Mouse (Mus musculus): ENCODE results near the gene B2m. TPM values are rescaled to one million over a fixed set of nuclear protein-coding genes. Genes with fewer than 3 reads are reported as not detected.
A peak's percentile ranks its signal among the peaks of the same experiment; 100 is the strongest.

Gene B2m
- polyA plus RNA-seq, 2 experiments from 2014 or later = 7,747 to 9,345 TPM

DNA sequence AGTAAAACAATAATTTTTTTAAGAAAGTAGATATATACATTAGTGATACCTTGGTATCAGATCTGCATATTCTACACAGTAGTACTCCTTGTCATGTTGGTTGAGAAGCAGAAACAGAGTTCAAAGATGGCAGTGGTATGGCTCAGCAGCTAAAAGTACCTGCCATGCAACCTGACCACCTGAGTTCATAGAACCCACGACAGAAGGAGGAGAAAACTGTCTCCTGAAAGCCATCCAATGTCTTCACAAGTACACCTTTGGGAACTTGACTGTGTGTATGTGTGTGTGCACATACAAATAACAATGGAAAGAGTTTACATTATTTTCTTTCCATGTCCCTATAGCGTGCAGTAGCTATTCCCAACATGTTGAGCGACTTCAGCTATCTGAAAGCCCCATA, 2.2 kb downstream of the B2m start:
- ATAC-seq = no peak

GRCm38 (mm10) chr2:122151221-122151620, 3.7 kb downstream of the B2m start:
- no peak for ATAC-seq

- no peak for ATAC-seq
Measured at GRCm38 (mm10) chr2:122152850-122153249, 5.4 kb downstream of the B2m start.

DNA sequence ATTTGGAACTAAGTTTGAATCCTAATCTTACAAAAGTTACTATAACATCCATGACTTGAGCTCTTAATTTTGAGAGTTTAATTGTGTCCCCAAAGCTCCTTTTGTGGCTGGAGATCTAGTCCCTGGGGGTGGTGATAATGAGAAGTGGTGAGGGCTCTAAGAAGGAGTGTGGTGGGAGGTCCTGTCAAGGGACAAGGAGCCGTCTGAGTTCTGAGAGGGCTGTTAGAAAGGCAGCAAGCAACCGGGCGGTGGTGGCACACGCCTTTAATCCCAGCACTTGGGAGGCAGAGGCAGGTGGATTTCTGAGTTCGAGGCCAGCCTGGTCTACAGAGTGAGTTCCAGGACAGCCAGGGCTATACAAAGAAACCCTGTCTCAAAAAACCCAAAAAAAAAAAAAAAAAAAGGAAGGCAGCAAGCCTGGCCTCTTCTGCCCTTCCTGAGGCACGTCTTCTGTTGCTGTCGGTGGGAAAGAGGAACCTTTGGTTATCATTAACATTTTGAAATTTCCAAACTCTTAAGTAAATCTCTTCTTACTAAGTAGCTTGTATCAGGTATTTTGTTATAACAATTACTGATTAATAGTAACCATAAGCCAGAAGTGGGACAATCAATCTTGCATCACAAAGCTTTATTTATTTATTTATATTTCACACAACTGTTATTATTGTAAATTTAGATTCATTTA, 6.3 kb downstream of the B2m start:
- ATAC-seq = no peak

DNA sequence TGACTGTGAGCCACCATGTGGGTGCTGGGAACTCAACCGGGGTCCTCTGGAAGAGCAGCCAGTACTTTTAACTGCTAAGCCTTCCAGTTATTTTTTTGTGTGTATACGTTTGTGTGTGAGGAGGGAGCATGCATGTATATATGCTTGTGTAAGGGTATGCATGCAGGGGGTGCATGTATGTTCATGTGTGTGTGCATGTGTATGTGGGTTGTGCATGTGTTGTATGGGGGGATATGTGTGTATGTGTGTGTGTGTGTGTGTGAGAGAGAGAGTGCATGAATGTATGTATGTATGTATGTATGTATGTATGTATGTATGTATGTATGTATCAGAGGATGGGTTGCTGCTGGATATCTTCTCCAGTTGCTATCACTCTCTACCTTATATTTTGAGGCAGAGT, 7.0 kb downstream of the B2m start:
- no peak for ATAC-seq

GRCm38 (mm10) chr2:122155292-122155691, 7.8 kb downstream of the B2m start:
- peak; percentile 1 for ATAC-seq

DNA sequence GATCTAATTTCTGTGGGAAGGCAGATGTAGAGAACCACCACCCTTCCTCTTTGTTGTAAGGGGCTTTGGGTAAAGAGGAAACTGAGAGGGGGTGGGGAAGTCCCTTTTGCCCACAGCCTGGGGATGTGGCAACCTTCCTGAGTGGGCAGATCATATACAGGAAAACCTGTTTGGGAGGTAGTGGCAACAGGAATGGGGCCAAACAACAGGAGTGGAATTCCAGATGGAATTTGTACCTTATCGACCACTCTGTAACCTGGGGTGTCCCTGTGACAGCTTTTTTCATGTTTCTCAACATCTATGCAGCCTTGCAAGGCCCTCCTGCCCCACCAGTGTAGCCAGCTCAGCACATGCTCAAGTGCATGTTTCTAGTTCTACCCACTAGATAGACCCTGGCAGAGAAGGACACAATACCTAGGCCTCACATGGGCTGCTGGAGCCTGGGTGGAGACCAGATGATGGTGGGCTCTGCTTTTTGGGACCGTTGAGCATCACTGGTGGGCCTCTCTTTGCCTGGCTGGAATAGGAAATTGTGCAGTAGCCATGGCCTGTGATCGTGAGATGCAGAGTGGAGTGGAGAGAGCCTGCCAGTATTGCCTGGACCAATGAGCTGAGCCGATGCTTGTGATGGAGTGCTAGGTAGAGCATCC, 8.7 kb downstream of the B2m start:
- peak; percentile 7 for ATAC-seq

DNA sequence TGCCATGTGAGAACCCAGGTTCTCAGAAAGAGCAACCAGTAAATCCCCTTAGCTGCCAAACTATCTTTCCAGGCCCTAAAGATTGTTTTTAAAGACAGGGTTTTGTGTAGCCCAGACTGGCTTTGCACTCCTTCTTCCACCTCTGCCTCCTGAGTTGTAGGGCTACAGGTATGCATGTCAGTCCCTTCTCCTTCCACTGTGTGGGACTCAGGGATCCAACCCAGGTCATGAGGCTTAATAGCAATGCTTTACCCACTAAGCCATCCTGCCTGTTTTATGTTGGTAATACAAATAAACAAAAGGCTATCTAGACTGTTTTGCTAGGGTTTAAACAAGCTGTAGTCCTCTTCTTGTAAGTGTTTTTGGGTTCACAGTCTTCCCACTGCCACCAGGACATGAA, 10.1 kb downstream of the B2m start:
- no peak for ATAC-seq

DNA sequence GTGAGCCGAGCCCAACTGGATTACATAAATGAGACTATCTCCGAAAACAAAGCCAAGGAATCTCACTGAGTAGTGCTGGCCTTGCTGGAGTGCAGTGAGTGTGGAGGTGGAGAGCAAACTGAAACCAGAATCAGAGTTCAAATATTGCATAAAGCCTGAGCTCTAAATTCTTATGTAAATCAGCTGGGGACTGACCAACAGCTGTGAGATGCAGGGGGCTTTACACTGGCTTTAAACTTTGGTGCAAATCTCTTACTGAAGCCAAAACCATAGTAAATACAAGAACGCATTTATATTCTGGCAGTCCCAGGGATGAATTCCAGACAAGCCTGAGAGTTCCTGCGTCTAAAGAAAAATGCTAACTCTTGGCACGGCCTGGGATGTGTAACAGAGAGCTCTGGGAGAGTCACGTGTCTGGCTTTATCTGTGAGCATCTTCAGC, 10.9 kb downstream of the B2m start:
- ATAC-seq = no peak

- no peak for ATAC-seq
Measured at GRCm38 (mm10) chr2:122159667-122160066, 12.2 kb downstream of the B2m start.

DNA sequence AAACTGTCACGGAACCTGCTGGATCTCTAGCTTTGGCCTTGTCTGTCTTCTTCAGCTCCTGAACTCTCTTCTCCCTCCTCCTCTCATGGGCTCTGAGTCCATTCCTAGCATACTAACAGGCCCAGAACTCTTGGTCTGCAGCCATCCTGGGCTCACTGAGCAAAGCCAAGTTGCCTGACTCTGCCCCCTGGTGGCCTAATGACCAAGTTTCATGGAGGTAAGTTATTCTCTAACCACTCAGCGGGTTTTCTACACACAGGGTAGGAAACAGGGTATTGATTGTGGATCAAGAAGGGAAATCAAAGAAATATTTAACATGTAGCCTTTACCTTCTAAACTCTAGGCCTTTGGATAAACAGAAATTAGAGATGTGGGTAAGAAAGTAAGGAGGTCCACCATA, 13.2 kb downstream of the B2m start, which contains the start of gene Trim69:
Gene Trim69 (plus strand): TSS at position 21 of the 400 bp plus-strand sequence.
- ATAC-seq = peak; percentile 56

- ATAC-seq = peak; percentile 23
Measured at GRCm38 (mm10) chr2:122161542-122161941, 14.1 kb downstream of the B2m start.

- no peak for ATAC-seq
Measured at GRCm38 (mm10) chr2:122162529-122162928, 15.0 kb downstream of the B2m start.

- peak; percentile 25 for ATAC-seq
Measured at GRCm38 (mm10) chr2:122163430-122164195, 16.1 kb downstream of the B2m start.

GRCm38 (mm10) chr2:122164293-122164692, 16.8 kb downstream of the B2m start:
- peak; percentile 86 for ATAC-seq

GRCm38 (mm10) chr2:122171292-122171691, 23.8 kb downstream of the B2m start:
- ATAC-seq = no peak

GRCm38 (mm10) chr2:122172188-122172587, 24.7 kb downstream of the B2m start:
- no peak for ATAC-seq

DNA sequence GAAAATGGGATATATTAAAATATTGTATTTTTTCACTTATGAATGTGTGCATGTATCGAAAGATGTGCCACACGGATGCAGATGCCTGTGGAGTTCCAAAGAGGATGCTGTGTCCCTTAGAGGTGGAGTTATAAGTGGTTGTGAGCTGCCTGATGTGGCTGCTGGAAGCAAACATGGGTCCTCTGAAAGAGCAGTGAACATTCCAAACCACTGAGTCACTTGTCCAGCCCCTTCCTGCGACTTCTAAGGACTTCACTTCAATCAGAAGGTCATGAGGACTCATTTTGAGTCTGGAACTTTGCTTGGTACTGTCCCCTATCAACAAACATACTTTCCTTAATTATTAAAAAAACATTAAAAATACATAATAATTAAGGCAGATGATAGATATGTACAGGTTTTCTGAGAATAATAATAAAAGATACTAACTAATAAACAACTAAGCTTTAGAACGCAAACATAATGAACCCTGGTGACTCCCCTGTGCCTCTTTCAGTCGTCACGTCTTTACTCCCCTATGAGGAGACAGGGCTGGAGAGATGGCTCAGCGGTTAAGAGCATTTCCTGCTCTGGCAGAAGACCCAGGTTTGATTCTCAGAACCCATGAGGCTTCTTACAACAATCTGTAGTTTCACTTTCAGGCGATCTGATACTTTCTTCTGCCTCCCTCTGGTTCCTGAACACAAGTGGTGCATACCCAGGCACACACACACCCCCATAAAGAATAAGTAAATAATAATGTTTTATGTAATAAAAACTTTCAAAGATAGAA, 32.8 kb downstream of the B2m start:
- ATAC-seq = peak; percentile 99

- no peak for ATAC-seq
Measured at GRCm38 (mm10) chr2:122185086-122185485, 37.6 kb downstream of the B2m start.

DNA sequence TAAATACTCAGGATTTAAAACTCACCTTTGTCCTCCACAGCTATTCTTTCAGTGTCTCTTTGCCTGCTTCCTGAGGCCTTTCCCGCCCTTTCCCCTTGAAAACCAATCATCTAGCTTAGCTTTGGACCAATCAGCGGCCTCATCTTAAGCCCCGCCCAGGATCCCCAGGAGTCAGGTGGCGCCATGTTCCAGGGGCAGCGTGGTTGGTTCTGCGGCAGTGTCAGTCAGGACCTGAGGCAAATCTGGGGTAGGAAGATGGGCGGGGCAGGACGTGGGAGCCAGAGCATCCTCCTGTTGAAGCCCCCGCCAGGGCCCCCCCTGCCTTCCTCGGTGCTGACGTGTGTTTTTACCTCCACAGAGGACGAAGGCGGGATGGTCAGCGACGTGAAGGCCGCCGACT, 38.6 kb downstream of the B2m start, which contains the start of the genes Patl2 and Terb2:
Gene Patl2 (minus strand): TSS at position 84 of the 400 bp plus-strand sequence.
Gene Terb2 (plus strand): TSS at position 167 of the 400 bp plus-strand sequence.
- no peak for ATAC-seq

GRCm38 (mm10) chr2:122186751-122187150, 39.3 kb downstream of the B2m start:
- ATAC-seq = no peak

DNA sequence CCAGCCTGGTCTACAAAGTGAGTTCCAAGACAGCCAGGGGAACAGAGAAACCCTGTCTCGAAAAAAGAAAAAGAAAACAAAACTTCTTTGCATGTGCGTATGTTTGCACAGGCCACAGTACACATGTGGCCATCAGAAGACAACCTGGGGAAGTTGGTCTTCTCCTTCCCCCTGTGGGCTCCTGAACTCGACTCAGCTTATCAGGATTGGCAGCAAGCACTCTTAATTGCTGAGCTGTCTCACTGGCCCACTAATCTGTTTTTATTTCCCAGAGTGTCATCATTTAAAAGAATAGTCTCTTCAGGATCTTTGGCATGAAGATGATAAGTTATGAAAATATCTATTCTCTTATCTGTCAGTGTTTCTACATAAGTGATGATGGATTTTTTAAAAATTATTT, 44.4 kb downstream of the B2m start:
- ATAC-seq = no peak

All from CD4-positive, CD25-positive, alpha-beta regulatory T cell, adult 4 months (primary cell).